ENCODE assay signal across 9 mouse cellular contexts in the genomic region with DNA sequence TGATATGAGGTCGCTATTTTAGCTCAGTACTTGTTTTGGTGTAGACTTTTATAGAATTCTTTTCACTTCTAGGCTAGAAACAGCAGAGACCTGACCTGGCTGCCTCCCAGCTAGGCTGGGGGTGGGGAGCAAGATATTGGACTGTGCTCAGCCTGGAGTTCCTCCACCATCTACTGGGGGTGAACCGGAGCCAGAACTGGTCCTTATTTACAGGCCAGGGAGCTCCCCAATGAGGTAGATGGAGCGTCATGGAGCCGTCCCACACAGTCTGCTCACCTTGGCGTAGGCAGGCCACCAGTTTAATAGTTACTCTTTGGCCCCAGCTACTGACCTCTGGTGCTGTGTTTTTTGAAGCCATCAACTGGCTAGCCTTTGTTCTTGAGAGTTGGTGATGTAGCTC. TPM values are rescaled to one million over a fixed set of nuclear protein-coding genes. Genes with fewer than 3 reads are reported as not detected.
DNase-seq lines count a peak whose midpoint lies in the region; TF ChIP-seq lines count a peak whose summit lies in the region.
"Had no signal": no experiment of that assay in that cellular context is flagged by ENCODE, and none has a peak within 500 bp of the region (broad histone marks: within the 10 kb centered on the region; RNA-seq: fewer than 3 reads in every experiment).

No protein-coding gene starts in this region.

- no peaks in the 10 kb centered on the region for H3K27me3 ChIP-seq in kidney, adult 2 months (replicated peaks; ENCODE audit: control insufficient read depth, insufficient read depth, low read length)
- H3K27me3 ChIP-seq in liver, adult 2 months (ENCODE audit: control insufficient read depth, insufficient read depth, low read length), result no peaks in the 10 kb centered on the region
- H3K27me3 ChIP-seq: midbrain, embryonic 12.5 days had no signal

- H3K27ac ChIP-seq in kidney, adult 2 months (ENCODE audit: insufficient read depth, low read depth, low read length), result no peak overlapping the region
- H3K27ac ChIP-seq in liver, adult 2 months (replicated peaks; ENCODE audit: insufficient read depth, low read depth, low read length), result peak overlapping the region; percentile 68
- H3K27ac ChIP-seq: hindbrain, postnatal 0 days; midbrain, embryonic 12.5 days had no signal

- H3K4me3 ChIP-seq in kidney, adult 2 months (ENCODE audit: insufficient read depth, low read depth, low read length), result no peak overlapping the region
- no peak overlapping the region for H3K4me3 ChIP-seq in liver, adult 2 months (ENCODE audit: insufficient read depth, low read depth, low read length)
- H3K4me3 ChIP-seq: midbrain, embryonic 12.5 days had no signal

- 55% methylated on average over 5 of the region's 5 CpGs for WGBS in kidney, adult 2 months
- 14% methylated on average over 5 of the region's 5 CpGs for WGBS in liver, adult 2 months

- no peaks in the 10 kb centered on the region for H3K36me3 ChIP-seq in kidney, adult 2 months (ENCODE audit: control insufficient read depth, insufficient read depth, low read length)
- no peaks in the 10 kb centered on the region for H3K36me3 ChIP-seq in liver, adult 2 months (ENCODE audit: control insufficient read depth, insufficient read depth, low read length)
- H3K36me3 ChIP-seq: midbrain, embryonic 12.5 days had no signal

- intact Hi-C loops in heart, postnatal 10 days (cut with DNase I), result no loop called here

- TF ChIP-seq POLR2A in kidney, adult 2 months (IDR thresholded peaks at IDR 0.05; ENCODE audit: low read depth, low read length), result no peak
- 0 out of 2 replicates have a peak, but pooled peaks have one; percentile 7 for TF ChIP-seq POLR2A in liver, adult 2 months (IDR thresholded peaks at IDR 0.05; ENCODE audit: extremely low read depth, insufficient read depth, low read length)

- no peaks in the 10 kb centered on the region; the same call in 1 of the 2 replicates for H3K4me1 ChIP-seq in kidney, adult 2 months (ENCODE audit: control insufficient read depth, insufficient read depth, low read length)
- peaks cover 39% of the 10 kb centered on the region for H3K4me1 ChIP-seq in liver, adult 2 months (ENCODE audit: control insufficient read depth, insufficient read depth, low read length)

- H3K9ac ChIP-seq in liver, adult 2 months (ENCODE audit: low read depth, low read length), result no peak overlapping the region
- H3K9ac ChIP-seq: midbrain, embryonic 12.5 days had no signal

- no peak for TF ChIP-seq CTCF in kidney, adult 2 months (conservative IDR thresholded peaks at IDR 0.05; ENCODE audit: insufficient read depth, insufficient read length, low read depth, low read length)
- peak; percentile 15; the same call in 1 of the 2 replicates for TF ChIP-seq CTCF in liver, adult 2 months (IDR thresholded peaks at IDR 0.05; ENCODE audit: low read depth, low read length)

- peaks cover 23% of the 10 kb centered on the region; the same call in 1 of the 2 replicates for H3K79me2 ChIP-seq in liver, adult 2 months (ENCODE audit: control insufficient read depth, insufficient read depth, low read length)

- peak; percentile 37 for DNase-seq in kidney, adult 2 months
- DNase-seq in kidney, postnatal 14 days, result no peak
- peak; percentile 62 to 65 for DNase-seq in cerebellum, postnatal 14 days
- DNase-seq in heart, postnatal 10 days, result peak; percentile 47 to 53
- DNase-seq in liver, adult 2 months (ENCODE audit: extremely low read depth, low read depth, low spot score), result peak; percentile 98
- no peak for DNase-seq in thymus, postnatal 10 days (ENCODE audit: low spot score in 2 of 2)
- no peak for DNase-seq in spleen, postnatal 36 days (ENCODE audit: low spot score in 2 of 2)

RNA-seq across cellular contexts. Expression of gene Fgd6, which starts 32.9 kb away (rescaled TPM):
- polyA plus RNA-seq in kidney, adult 2 months (2012; rRNA removed), result 2.3 TPM in 2 replicates
- total RNA-seq in heart, postnatal 10 days (2021), result 1 to 10 TPM; 5.9 to 6.0 TPM
- total RNA-seq in liver, adult 2 months (2014; rRNA removed), result 17.2 and 17.8 TPM in 2 replicates
- 4.2 and 4.7 TPM in 2 replicates for polyA plus RNA-seq in liver, adult 2 months (2012; rRNA removed)

RNA-seq across cellular contexts. Expression of gene Vezt, which starts 33.1 kb away (rescaled TPM):
- polyA plus RNA-seq in kidney, adult 2 months (2012; rRNA removed), result 11.2 and 12.2 TPM in 2 replicates
- 10 to 100 TPM; 37.9 to 40.2 TPM for total RNA-seq in heart, postnatal 10 days (2021)
- 9.2 and 11.7 TPM in 2 replicates for total RNA-seq in liver, adult 2 months (2014; rRNA removed)
- polyA plus RNA-seq in liver, adult 2 months (2012; rRNA removed), result 6.4 and 6.5 TPM in 2 replicates

Comparison
In these comparisons a context has a peak if more than half of its experiments do, and no peak if none do; other contexts are left out.
1. DNase-seq: peak in kidney, adult 2 months (single experiment), cerebellum, postnatal 14 days (2 of 2), heart, postnatal 10 days (2 of 2) and liver, adult 2 months (single experiment); none in kidney, postnatal 14 days (single experiment), thymus, postnatal 10 days (0 of 2) and spleen, postnatal 36 days (0 of 2).